Mouse (Mus musculus) midbrain, embryonic 15.5 days (tissue): ENCODE measurements around the gene Ptprd. TPM values are rescaled to one million over a fixed set of nuclear protein-coding genes. Genes with fewer than 3 reads are reported as not detected.

ENCODE experiments used
- ATAC-seq: fragments of 200-750 bp; cut with Nextera tagmentation; replicated peaks from 2 replicates; pipeline ENCODE4 v1.8.0; 2017; ENCODE audit warnings: moderate TSS enrichment
- H3K27ac ChIP-seq: fragments of 300-500 bp; sonication (generic); 2 replicates; pipeline ENCODE4 v1.5.1; 2015; ENCODE audit warnings: mild to moderate bottlenecking, inconsistent platforms
- H3K27me3 ChIP-seq: fragments of 300-500 bp; sonication (generic); replicated peaks from 2 replicates; pipeline ENCODE4 v1.6.1; 2015; ENCODE audit warnings: inconsistent platforms
- H3K36me3 ChIP-seq: fragments of 300-500 bp; sonication (generic); replicated peaks from 2 replicates; pipeline ENCODE4 v1.6.1; 2015; ENCODE audit warnings: inconsistent platforms
- H3K4me1 ChIP-seq: fragments of 300-500 bp; sonication (generic); 2 replicates; pipeline ENCODE4 v1.6.1; 2015; ENCODE audit warnings: inconsistent platforms
- H3K4me2 ChIP-seq: fragments of 300-500 bp; sonication (generic); 2 replicates; pipeline ENCODE4 v1.6.1; 2015; ENCODE audit warnings: inconsistent platforms, mild to moderate bottlenecking, moderate library complexity
- H3K4me3 ChIP-seq: fragments of 300-500 bp; sonication (generic); 2 replicates; pipeline ENCODE4 v1.5.1; 2015; ENCODE audit warnings: mild to moderate bottlenecking, inconsistent platforms
- H3K9ac ChIP-seq: fragments of 300-500 bp; sonication (generic); 2 replicates; pipeline ENCODE4 v1.6.1; 2015; ENCODE audit warnings: mild to moderate bottlenecking, inconsistent platforms
- H3K9me3 ChIP-seq: fragments of 300-500 bp; sonication (generic); 2 replicates; pipeline ENCODE4 v1.6.1; 2016; ENCODE audit warnings: inconsistent platforms
- WGBS: fragments of 180-500 bp; shearing (Covaris S2); methylation state at CpG from one replicate; pipeline ENCODE4 v1.1.7; 2015; ENCODE audit warnings: mixed read lengths; 5-methylcytosine and 5-hydroxymethylcytosine counted together
- polyA plus RNA-seq: library from polyadenylated mRNA; unstranded; fragments of >200 nt; fragmentation: Nextera tagmentation; extraction: Ambion mirVana; gene quantifications from 2 replicates; pipeline ENCODE4 v1.2.1, GENCODE M21; 2015

Gene Ptprd
- polyA plus RNA-seq, 1 experiment from 2014 or later, result 91.7 TPM

DNA sequence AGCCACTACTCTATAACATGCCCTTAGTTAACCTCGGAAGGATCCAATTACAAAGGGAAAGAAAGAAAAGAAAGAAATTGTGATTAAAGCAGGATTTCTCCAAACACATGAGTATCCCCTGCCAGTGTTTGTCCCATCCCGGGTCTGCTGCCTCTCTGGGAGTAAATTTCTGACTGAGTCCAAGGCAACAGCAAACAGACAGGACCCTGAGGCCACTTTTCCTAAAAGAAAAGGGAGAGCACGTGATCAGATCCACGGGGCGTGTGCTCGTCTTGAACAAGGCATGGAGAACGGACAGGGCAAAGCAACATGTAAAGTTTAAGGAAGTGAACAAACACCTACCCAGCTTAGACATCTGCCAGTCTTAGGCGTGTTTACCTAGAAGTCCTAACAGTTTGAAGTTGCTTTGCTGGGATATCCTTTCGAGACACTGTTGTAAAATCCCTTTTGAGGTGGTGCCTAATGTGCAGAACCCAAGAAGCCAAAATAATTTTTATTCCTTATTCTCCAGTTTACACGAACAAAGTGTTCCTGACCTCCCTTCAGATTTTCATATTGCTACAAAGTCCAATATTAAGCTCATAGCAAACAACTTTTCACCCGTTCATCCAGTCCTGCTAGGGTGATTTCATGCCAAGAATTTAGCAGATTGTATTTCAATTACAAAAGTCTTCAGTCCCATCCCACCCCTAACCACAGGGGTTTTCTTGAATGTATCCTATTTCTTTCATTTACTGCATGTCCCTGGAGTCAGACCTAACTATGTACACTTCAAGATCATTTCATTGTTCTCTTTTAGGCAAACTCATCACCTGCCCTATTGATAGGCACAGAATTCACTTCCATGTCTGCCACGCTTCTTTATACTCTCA is 1921.9 kb downstream of the Ptprd start:
- Histone ChIP-seq H3K27me3 (no peaks in the 10 kb centered on the region), H3K4me1 (peaks cover 3% of the 10 kb centered on the region; the same call in 1 of the 2 replicates), H3K9ac (no peak overlapping the region), H3K4me3 (no peak overlapping the region), H3K36me3 (no peaks in the 10 kb centered on the region), H3K27ac (no peak overlapping the region), H3K9me3 (no peaks in the 10 kb centered on the region), H3K4me2 (no peak overlapping the region)
- ATAC-seq, result no peak
- 27% methylated on average over 12 of the region's 12 CpGs for WGBS

DNA sequence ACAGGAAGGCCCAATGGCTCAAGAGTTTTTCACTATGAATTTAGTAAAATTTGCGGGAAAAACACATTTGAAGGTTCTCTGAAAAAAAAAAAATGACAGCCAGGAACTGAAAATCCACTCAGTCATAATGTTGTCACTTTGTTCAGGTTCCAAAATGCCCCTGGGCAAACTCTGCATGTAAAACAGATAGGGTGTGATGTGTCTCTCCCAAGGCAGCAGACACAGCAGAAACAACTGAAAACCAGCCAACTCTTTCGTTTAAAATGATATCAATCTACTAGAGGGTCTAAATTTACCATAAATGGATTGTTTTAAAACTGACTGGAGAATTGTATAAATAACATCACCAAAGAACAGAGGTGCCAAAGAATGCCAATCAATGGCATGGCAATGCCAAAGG is 1925.7 kb downstream of the Ptprd start:
- no peak; the same call in 1 of the 2 replicates for ATAC-seq
- Histone ChIP-seq H3K27ac (peak overlapping the region; percentile 28; the same call in 1 of the 2 replicates), H3K27me3 (no peaks in the 10 kb centered on the region), H3K4me2 (no peak overlapping the region), H3K4me3 (no peak overlapping the region), H3K36me3 (no peaks in the 10 kb centered on the region), H3K9me3 (no peaks in the 10 kb centered on the region), H3K9ac (no peak overlapping the region), H3K4me1 (peaks cover 3% of the 10 kb centered on the region; the same call in 1 of the 2 replicates)
- WGBS, result 32% methylated on average over 2 of the region's 2 CpGs

DNA sequence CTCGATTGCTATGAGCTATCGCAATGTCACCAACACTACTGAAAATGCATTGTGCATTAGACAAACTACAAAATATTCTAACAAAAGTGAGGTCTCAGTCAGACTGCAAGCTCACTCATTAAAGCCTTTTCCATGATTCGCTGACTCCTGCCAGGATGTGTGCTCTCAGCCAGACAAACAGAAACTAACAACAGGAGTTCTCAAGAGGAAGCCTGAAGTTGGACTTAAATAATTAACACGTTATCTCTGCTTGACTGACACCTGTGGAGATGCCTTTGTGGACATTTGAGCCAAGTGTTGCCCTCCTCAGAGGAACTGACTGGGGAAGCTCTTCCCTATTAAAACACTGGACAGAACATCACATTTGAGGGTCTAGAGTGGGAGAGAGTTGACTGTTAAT is 1928.9 kb downstream of the Ptprd start:
- Histone ChIP-seq H3K27ac (no peak overlapping the region), H3K4me1 (peaks cover 3% of the 10 kb centered on the region; the same call in 1 of the 2 replicates), H3K9me3 (no peaks in the 10 kb centered on the region), H3K4me3 (no peak overlapping the region), H3K4me2 (no peak overlapping the region), H3K27me3 (no peaks in the 10 kb centered on the region), H3K9ac (no peak overlapping the region), H3K36me3 (no peaks in the 10 kb centered on the region)
- ATAC-seq, result no peak
- WGBS, result 21% methylated on average over 4 of the region's 4 CpGs

DNA sequence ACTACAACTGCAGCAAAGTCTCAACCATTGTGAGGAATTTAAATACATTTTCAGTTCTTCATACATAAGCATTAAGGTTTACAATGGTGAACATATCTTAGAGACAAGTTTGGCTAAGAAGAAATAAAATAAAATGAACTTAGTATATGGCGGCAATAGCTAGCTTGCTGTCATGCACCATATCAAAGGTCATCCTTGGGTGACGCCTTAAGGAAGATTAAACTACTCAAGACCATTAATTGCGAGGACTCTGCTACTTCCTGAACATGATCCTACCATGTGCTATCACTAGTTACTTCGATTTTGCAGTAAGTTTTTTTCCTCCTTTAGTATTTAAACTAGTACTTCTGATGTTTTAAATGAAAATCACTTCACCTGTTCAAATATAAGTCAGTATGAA is 1949.0 kb downstream of the Ptprd start:
- 92% methylated on average over 4 of the region's 4 CpGs for WGBS
- H3K4me3 ChIP-seq, result no peak overlapping the region
- peaks cover 17% of the 10 kb centered on the region for H3K4me1 ChIP-seq
- H3K27me3 ChIP-seq, result no peaks in the 10 kb centered on the region
- no peak overlapping the region for H3K9ac ChIP-seq
- ATAC-seq, result no peak
- no peaks in the 10 kb centered on the region for H3K36me3 ChIP-seq
- no peak overlapping the region for H3K4me2 ChIP-seq
- H3K27ac ChIP-seq, result no peak overlapping the region
- H3K9me3 ChIP-seq, result no peaks in the 10 kb centered on the region

DNA sequence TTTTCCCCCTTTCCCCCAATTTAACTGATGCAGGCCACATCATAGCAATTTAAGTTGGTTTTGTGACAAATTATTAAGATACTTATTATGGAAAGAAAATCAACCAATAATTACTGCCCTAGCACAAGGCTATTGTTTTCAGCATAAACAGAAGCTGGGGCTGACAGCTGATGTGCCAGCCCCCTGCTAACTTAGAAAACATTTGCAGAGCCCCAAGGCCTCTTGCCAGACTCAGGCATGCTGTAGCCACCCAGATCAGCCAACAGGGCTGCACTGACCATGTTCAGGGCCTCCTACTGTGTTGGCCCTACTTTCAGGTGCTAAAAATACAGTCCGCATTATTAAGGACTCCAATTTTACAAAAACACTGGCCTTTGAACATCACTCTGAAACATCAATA is 1951.1 kb downstream of the Ptprd start:
- Histone ChIP-seq H3K27me3 (no peaks in the 10 kb centered on the region), H3K4me3 (no peak overlapping the region), H3K36me3 (no peaks in the 10 kb centered on the region), H3K9me3 (no peaks in the 10 kb centered on the region), H3K27ac (no peak overlapping the region), H3K9ac (no peak overlapping the region), H3K4me2 (no peak overlapping the region), H3K4me1 (peaks cover 17% of the 10 kb centered on the region)
- ATAC-seq, result no peak
- WGBS, result 90% methylated on average over 1 of the region's 1 CpGs

DNA sequence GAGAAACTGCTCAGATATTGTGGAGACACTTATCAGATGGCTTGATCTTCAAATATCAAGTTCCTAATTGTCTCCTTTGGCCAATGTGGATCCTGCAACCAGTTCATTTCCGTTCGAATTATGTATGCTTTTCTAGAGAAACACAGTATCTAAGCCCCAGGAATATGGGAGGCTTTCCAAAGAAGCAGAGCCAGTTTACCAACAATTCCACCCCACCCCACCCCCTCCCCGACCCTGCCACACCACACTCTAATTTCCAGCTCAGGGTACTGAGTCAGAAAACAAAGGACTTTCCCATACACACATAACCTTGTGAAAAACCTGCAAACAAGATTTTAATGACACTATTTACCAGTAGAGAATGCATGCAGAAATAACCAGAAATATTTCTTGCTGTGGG is 1951.5 kb downstream of the Ptprd start:
- no peaks in the 10 kb centered on the region for H3K36me3 ChIP-seq
- ATAC-seq, result no peak
- no peak overlapping the region for H3K27ac ChIP-seq
- peaks cover 17% of the 10 kb centered on the region for H3K4me1 ChIP-seq
- no peak overlapping the region for H3K4me3 ChIP-seq
- 61% methylated on average over 3 of the region's 3 CpGs for WGBS
- H3K9ac ChIP-seq, result no peak overlapping the region
- H3K27me3 ChIP-seq, result no peaks in the 10 kb centered on the region
- H3K4me2 ChIP-seq, result no peak overlapping the region
- no peaks in the 10 kb centered on the region for H3K9me3 ChIP-seq

DNA sequence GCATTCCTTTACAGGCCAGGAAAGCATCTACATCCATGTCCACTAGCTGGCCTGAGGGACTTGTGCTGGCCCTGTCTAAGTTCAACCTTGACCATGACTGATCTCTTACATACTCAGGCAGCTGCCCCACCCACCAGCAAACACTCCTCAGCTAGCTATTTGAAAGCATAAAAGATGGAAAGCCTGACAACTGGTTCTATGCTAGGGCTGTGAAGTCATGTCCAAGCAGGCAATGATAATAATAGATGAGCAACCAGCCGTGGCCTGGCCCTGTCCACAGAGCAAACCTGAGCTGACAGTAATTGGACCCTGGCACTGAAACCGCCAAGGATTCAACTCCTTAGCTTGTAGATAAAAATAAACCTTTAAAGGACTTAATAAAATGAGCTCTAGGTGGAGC is 1952.1 kb downstream of the Ptprd start:
- Histone ChIP-seq H3K4me2 (no peak overlapping the region), H3K9me3 (no peaks in the 10 kb centered on the region), H3K9ac (no peak overlapping the region), H3K4me3 (no peak overlapping the region), H3K4me1 (peaks cover 17% of the 10 kb centered on the region), H3K27me3 (no peaks in the 10 kb centered on the region), H3K27ac (no peak overlapping the region), H3K36me3 (no peaks in the 10 kb centered on the region)
- ATAC-seq, result peak; percentile 57
- 47% methylated on average over 2 of the region's 2 CpGs for WGBS

DNA sequence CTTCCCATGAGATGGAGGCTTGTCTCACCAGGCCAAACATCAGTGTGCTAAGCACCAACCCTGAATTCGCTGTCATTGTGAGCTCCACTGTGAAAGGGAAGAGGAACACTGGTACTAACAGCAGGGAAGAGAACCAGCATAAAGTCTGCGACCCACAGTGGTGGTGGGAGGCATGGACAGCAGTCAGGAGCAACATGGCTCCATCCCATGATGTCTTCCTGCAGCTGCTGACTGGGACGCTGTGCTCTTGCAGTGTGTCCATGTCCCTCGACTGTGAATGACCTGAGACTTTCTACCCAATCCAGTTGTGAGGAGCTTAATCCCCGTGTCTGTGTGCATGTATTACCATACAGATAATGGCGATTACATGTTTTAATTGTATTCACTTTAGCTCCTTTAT is 1967.4 kb downstream of the Ptprd start:
- H3K27me3 ChIP-seq, result no peaks in the 10 kb centered on the region
- no peak overlapping the region for H3K4me3 ChIP-seq
- no peak overlapping the region for H3K4me2 ChIP-seq
- peaks cover 5% of the 10 kb centered on the region for H3K4me1 ChIP-seq
- H3K36me3 ChIP-seq, result no peaks in the 10 kb centered on the region
- no peak overlapping the region for H3K27ac ChIP-seq
- 35% methylated on average over 6 of the region's 6 CpGs for WGBS
- H3K9me3 ChIP-seq, result no peaks in the 10 kb centered on the region
- no peak overlapping the region for H3K9ac ChIP-seq
- ATAC-seq, result peak; percentile 50

DNA sequence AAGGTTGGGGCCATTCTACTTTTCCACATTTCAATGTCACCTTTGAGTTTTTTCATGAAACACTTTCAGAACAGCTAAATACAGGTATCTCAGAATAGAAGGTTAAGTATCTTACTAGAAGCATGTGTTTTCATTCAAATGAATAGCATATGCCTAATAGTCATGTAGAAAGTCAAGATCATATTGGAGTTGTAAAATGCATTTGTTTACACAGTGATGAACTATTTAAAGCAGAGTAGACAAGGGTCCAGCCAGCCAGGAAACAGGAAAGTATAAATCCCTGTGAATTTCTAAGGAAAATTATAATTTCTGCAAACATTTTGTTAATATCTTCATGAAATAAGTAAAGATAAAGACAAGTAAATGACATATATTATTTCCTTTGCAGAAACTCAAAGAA is 1970.2 kb downstream of the Ptprd start:
- Histone ChIP-seq H3K9me3 (no peaks in the 10 kb centered on the region), H3K4me2 (no peak overlapping the region), H3K27me3 (no peaks in the 10 kb centered on the region), H3K27ac (no peak overlapping the region), H3K36me3 (no peaks in the 10 kb centered on the region), H3K4me1 (peaks cover 21% of the 10 kb centered on the region), H3K4me3 (no peak overlapping the region), H3K9ac (no peak overlapping the region)
- ATAC-seq, result no peak

DNA sequence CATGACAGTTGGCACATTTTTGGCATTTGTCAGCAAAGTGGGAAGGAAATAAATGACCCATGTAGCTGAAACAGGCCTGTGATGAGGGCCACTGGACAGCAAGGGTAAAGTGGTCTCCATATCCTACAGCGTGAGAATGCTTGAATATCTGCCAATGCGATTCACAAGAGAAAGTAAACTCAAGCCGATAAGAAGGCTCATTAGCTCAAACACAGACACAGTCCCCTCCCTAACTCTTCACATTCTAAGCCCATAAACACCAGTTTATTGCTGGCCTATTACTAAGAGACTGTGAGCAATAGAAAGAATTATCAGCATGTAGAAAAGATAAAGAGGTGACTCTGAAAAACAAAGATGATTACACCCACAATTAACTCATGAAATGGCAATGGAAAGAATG is 1970.6 kb downstream of the Ptprd start:
- Histone ChIP-seq H3K36me3 (no peaks in the 10 kb centered on the region), H3K27me3 (no peaks in the 10 kb centered on the region), H3K27ac (no peak overlapping the region), H3K4me3 (no peak overlapping the region), H3K9me3 (no peaks in the 10 kb centered on the region), H3K4me2 (no peak overlapping the region), H3K4me1 (peaks cover 21% of the 10 kb centered on the region), H3K9ac (no peak overlapping the region)
- 73% methylated on average over 3 of the region's 3 CpGs for WGBS
- no peak for ATAC-seq

DNA sequence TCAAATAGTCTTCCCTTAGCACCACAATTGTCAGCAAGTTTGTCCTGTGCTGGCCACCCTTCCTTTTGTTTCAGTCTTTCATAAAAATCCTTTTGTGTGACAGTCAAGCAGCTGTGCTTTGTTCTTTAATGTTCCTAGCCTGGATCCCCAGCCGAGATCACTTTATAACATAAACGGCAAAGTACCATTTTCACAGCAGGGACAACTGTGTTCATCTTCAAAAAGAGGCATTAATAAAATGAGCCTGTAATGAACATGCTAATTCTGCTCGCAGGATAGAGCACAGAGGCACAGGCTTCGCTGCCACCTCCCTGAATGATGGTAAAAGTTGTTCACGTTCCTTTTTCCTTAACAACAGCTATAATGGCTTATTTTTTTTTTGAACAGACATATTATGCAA is 1972.7 kb downstream of the Ptprd start:
- Histone ChIP-seq H3K36me3 (no peaks in the 10 kb centered on the region), H3K4me2 (peak overlapping the region; percentile 26), H3K4me1 (peaks cover 21% of the 10 kb centered on the region), H3K27ac (peak overlapping the region; percentile 66), H3K9ac (0 out of 2 replicates have a peak overlapping the region, but pooled peaks have one; percentile 18), H3K27me3 (no peaks in the 10 kb centered on the region), H3K9me3 (no peaks in the 10 kb centered on the region), H3K4me3 (no peak overlapping the region; the same call in 1 of the 2 replicates)
- 13% methylated on average over 5 of the region's 5 CpGs for WGBS
- peak; percentile 59 for ATAC-seq

DNA sequence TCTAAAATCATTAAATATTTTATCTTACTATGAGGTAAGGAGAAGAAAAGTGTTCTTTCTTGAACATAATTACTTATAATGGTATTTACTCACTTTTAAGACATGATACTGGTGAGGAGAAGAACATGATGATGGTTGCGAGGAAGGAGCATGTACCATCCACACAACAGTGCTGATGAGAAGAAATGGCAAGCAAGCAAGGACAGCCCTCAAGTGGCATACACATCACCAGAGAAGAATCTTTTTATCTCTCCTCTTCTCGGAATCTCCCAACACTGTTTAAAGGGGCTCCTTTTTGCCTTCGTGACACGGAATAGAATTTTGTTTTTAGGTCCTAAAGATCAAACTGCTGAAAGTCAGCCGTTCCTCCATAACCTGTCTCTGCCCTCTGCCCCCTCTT is 1973.2 kb downstream of the Ptprd start:
- no peak overlapping the region for H3K9ac ChIP-seq
- H3K4me1 ChIP-seq, result peaks cover 21% of the 10 kb centered on the region
- H3K4me3 ChIP-seq, result no peak overlapping the region
- no peaks in the 10 kb centered on the region for H3K9me3 ChIP-seq
- WGBS, result 38% methylated on average over 5 of the region's 5 CpGs
- H3K27me3 ChIP-seq, result no peaks in the 10 kb centered on the region
- peak overlapping the region; percentile 66 for H3K27ac ChIP-seq
- no peak for ATAC-seq
- H3K36me3 ChIP-seq, result no peaks in the 10 kb centered on the region
- no peak overlapping the region for H3K4me2 ChIP-seq

DNA sequence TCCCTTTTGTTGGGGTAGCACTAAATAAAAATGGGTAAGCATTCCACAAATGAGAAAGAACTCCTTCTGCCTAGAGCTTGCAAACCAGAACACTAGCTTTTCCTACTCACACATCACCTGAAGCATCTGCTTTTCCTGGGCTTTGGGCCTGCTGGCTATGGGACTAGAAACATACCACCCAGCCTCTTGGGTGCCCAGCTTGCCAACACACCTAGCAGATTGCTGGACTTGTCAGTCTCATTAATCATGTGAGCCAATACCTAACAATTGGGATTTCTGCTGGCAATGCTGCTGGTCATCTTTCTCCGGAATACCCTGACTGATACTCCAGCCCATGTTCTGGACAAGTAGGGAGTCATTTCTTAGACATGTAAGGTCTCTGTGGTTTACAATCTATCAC is 1973.9 kb downstream of the Ptprd start:
- no peak overlapping the region for H3K9ac ChIP-seq
- no peaks in the 10 kb centered on the region for H3K27me3 ChIP-seq
- no peaks in the 10 kb centered on the region for H3K36me3 ChIP-seq
- no peak overlapping the region for H3K4me2 ChIP-seq
- no peak for ATAC-seq
- H3K9me3 ChIP-seq, result no peaks in the 10 kb centered on the region
- H3K27ac ChIP-seq, result no peak overlapping the region
- peaks cover 21% of the 10 kb centered on the region for H3K4me1 ChIP-seq
- 89% methylated on average over 1 of the region's 1 CpGs for WGBS
- no peak overlapping the region for H3K4me3 ChIP-seq
